Comparison of ENCODE assay signal across 21 mouse cellular contexts in the genomic region with DNA sequence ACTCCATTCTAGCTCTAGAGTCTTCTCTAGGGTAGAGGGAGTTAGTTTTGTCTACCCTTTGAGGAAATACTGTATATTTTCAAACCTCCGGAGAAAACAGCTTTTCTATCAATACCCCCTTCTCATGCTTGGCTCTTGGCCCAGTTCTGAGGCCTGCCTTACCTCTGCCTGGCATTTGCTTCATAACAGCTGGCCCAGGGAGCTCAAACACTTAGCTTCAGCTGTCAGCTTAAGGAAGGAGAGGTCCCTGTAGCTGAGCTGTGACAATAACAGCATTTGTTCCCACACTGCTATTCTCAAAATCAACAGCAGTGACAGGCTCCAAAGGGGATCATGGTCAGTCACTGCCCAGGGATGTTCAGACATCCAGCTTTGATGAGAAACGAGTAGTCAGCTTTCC.
A peak's percentile ranks its signal among the peaks of the same experiment; 100 is the strongest.
DNase-seq lines count a peak whose midpoint lies in the region; ATAC-seq and TF ChIP-seq lines count a peak whose summit lies in the region.
"Had no signal": no experiment of that assay in that cellular context is flagged by ENCODE, and none has a peak within 500 bp of the region (broad histone marks: within the 10 kb centered on the region; RNA-seq: fewer than 3 reads in every experiment).

No protein-coding gene starts in this region.

- no peak for TF ChIP-seq EP300 in heart, adult 2 months (IDR thresholded peaks at IDR 0.05; ENCODE audit: insufficient read depth, low read depth, low read length)

- H3K27me3 ChIP-seq in heart, embryonic 12.5 days (replicated peaks), result no peaks in the 10 kb centered on the region
- H3K27me3 ChIP-seq in heart, adult 2 months (ENCODE audit: control insufficient read depth, insufficient read depth, low read length), result no peaks in the 10 kb centered on the region
- H3K27me3 ChIP-seq in embryonic facial prominence, embryonic 15.5 days, result no peaks in the 10 kb centered on the region
- H3K27me3 ChIP-seq: forebrain, embryonic 15.5 days; liver, embryonic 12.5 days; neural tube, embryonic 13.5 days had no signal

- no peak for TF ChIP-seq CTCF in heart, adult 2 months (IDR thresholded peaks at IDR 0.05)

- peaks cover 11% of the 10 kb centered on the region for H3K4me1 ChIP-seq in heart, embryonic 12.5 days (replicated peaks)
- H3K4me1 ChIP-seq in heart, adult 2 months (ENCODE audit: control insufficient read depth, insufficient read depth, low read length), result no peaks in the 10 kb centered on the region
- H3K4me1 ChIP-seq in embryonic facial prominence, embryonic 15.5 days, result no peaks in the 10 kb centered on the region
- H3K4me1 ChIP-seq: neural tube, embryonic 13.5 days had no signal

- no peaks in the 10 kb centered on the region for H3K9me3 ChIP-seq in heart, embryonic 12.5 days (replicated peaks)
- no peaks in the 10 kb centered on the region for H3K9me3 ChIP-seq in embryonic facial prominence, embryonic 15.5 days (replicated peaks)
- H3K9me3 ChIP-seq: forebrain, embryonic 15.5 days; liver, embryonic 12.5 days; neural tube, embryonic 13.5 days had no signal

- H3K36me3 ChIP-seq in heart, embryonic 12.5 days, result no peaks in the 10 kb centered on the region
- H3K36me3 ChIP-seq in heart, adult 2 months (ENCODE audit: control insufficient read depth, insufficient read depth, low read length), result no peaks in the 10 kb centered on the region
- no peaks in the 10 kb centered on the region for H3K36me3 ChIP-seq in embryonic facial prominence, embryonic 15.5 days
- H3K36me3 ChIP-seq: forebrain, embryonic 15.5 days; liver, embryonic 12.5 days; neural tube, embryonic 13.5 days had no signal

- peak; percentile 55 for ATAC-seq in heart, embryonic 12.5 days (ENCODE audit: insufficient number of reproducible peaks, low FRiP score)
- no peak for ATAC-seq in embryonic facial prominence, embryonic 15.5 days (ENCODE audit: insufficient number of reproducible peaks, low FRiP score, low TSS enrichment, low read depth)
- no peak for ATAC-seq in erythroblast, adult 5-6 weeks (replicated peaks; ENCODE audit: low FRiP score, poor library complexity, severe bottlenecking)
- ATAC-seq: forebrain, embryonic 15.5 days; hindbrain, embryonic 16.5 days; liver, embryonic 12.5 days had no signal

- H3K4me2 ChIP-seq in heart, embryonic 12.5 days, result no peak overlapping the region
- no peak overlapping the region for H3K4me2 ChIP-seq in embryonic facial prominence, embryonic 15.5 days (replicated peaks)
- H3K4me2 ChIP-seq: forebrain, embryonic 15.5 days; liver, embryonic 12.5 days; neural tube, embryonic 13.5 days had no signal

- H3K4me3 ChIP-seq in heart, embryonic 12.5 days, result no peak overlapping the region
- H3K4me3 ChIP-seq in heart, adult 2 months, result no peak overlapping the region
- no peak overlapping the region for H3K4me3 ChIP-seq in embryonic facial prominence, embryonic 15.5 days (replicated peaks)
- H3K4me3 ChIP-seq: forebrain, embryonic 15.5 days; liver, embryonic 12.5 days; neural tube, embryonic 13.5 days had no signal

- H3K27ac ChIP-seq in heart, embryonic 12.5 days (ENCODE audit: poor library complexity, severe bottlenecking), result peak overlapping the region; percentile 69
- no peak overlapping the region for H3K27ac ChIP-seq in heart, adult 2 months
- H3K27ac ChIP-seq in embryonic facial prominence, embryonic 15.5 days (replicated peaks), result 0 out of 2 replicates have a peak overlapping the region, but pooled peaks have one; percentile 11
- H3K27ac ChIP-seq: forebrain, embryonic 15.5 days; liver, embryonic 12.5 days; neural tube, embryonic 13.5 days had no signal

- TF ChIP-seq POLR2A in heart, adult 2 months (IDR thresholded peaks at IDR 0.05; ENCODE audit: insufficient read depth, low read depth, low read length), result no peak

- intact Hi-C loops in heart, adult 2 months (cut with DNase I), result no loop called here
- intact Hi-C loops in left cerebral cortex, postnatal 4 days (cut with DNase I), result no loop called here
- intact Hi-C loops in left cerebral cortex, postnatal 14 days (cut with DNase I), result no loop called here

- no peak overlapping the region for H3K9ac ChIP-seq in heart, embryonic 12.5 days
- no peak overlapping the region for H3K9ac ChIP-seq in heart, adult 2 months (ENCODE audit: low read depth, low read length)
- no peak overlapping the region for H3K9ac ChIP-seq in embryonic facial prominence, embryonic 15.5 days
- H3K9ac ChIP-seq: forebrain, embryonic 15.5 days; liver, embryonic 12.5 days; neural tube, embryonic 13.5 days had no signal

- DNase-seq in heart, adult 2 months, result no peak
- DNase-seq in left cerebral cortex, postnatal 4 days, result peak; percentile 6
- DNase-seq in left cerebral cortex, postnatal 14 days (ENCODE audit: low spot score in 2 of 2), result no peak
- peak; percentile 53 for DNase-seq in adipocyte (ENCODE audit: low spot score)
- DNase-seq: adrenal gland, adult 8-10 months; cerebellum, adult 9-11 months; gastrocnemius, postnatal 36 days; heart, postnatal 4 days; kidney, adult 18-20 months; kidney, postnatal 10 days; lung, adult 2 months; lung, postnatal 4 days; spleen, adult 18-20 months; thymus, postnatal 36 days had no signal

- WGBS in heart, embryonic 12.5 days, result 36% methylated on average over 2 of the region's 2 CpGs
- WGBS in heart, adult 2 months, result 40% methylated on average over 2 of the region's 2 CpGs
- WGBS in embryonic facial prominence, embryonic 15.5 days, result 50% methylated on average over 2 of the region's 2 CpGs

- no peaks in the 10 kb centered on the region for H3K79me2 ChIP-seq in heart, adult 2 months (replicated peaks; ENCODE audit: control insufficient read depth, insufficient read depth, low read length)

Comparison
In these comparisons a context has a peak if more than half of its experiments do, and no peak if none do; other contexts are left out.
1. DNase-seq: peak in left cerebral cortex, postnatal 4 days (single experiment) and adipocyte (single experiment); none in heart, adult 2 months (0 of 2) and left cerebral cortex, postnatal 14 days (0 of 2).